Comparison of ENCODE assay signal across 15 mouse cellular contexts in the genomic region with DNA sequence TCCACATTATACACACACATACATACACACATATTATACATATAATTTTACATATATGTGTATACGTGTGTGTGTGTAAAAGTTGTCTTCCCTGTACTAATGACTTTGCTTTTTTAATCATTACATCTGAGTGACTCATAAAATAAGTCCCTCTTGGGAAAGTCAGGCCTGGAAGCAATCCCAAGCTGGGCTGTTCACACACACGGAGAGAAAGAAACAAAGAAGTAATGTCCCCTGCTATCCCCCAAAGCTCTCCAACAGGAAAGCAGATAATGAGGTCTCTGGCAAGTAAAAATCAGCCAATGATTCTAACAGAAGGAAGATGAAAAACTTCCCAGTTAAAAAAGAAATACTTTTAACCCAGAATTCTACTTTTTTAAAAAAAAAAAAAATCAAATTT.
DNase-seq lines count a peak whose midpoint lies in the region; ATAC-seq lines count a peak whose summit lies in the region.
"Had no signal": no experiment of that assay in that cellular context is flagged by ENCODE, and none has a peak within 500 bp of the region (broad histone marks: within the 10 kb centered on the region; RNA-seq: fewer than 3 reads in every experiment).

No protein-coding gene starts in this region.

- peak; percentile 17 for DNase-seq in urinary bladder, postnatal 25 days (ENCODE audit: low spot score)
- DNase-seq in urinary bladder, adult 18-20 months (ENCODE audit: low spot score in 2 of 2) = no peak
- DNase-seq in gastrocnemius, postnatal 10 days = peak; percentile 63
- no peak for DNase-seq in cerebellum, postnatal 10 days
- DNase-seq in kidney, postnatal 10 days = no peak
- DNase-seq: cerebellum, postnatal 25 days; lung, embryonic 14.5 days; right cerebral cortex, postnatal 14 days; thymus, postnatal 4 days had no signal

- no peaks in the 10 kb centered on the region for H3K9me3 ChIP-seq in heart, embryonic 13.5 days
- H3K9me3 ChIP-seq in intestine, embryonic 15.5 days = no peaks in the 10 kb centered on the region
- H3K9me3 ChIP-seq: embryonic facial prominence, embryonic 13.5 days; forebrain, embryonic 15.5 days; limb, embryonic 15.5 days; neural tube, embryonic 15.5 days had no signal

- H3K4me1 ChIP-seq in heart, embryonic 13.5 days = peaks cover 11% of the 10 kb centered on the region
- H3K4me1 ChIP-seq in intestine, embryonic 15.5 days (replicated peaks) = 0 out of 2 replicates have a peak, but pooled peaks cover 3% of the 10 kb centered on the region
- H3K4me1 ChIP-seq: forebrain, embryonic 15.5 days; neural tube, embryonic 15.5 days had no signal

- no peak overlapping the region for H3K9ac ChIP-seq in heart, embryonic 13.5 days
- H3K9ac ChIP-seq in intestine, embryonic 15.5 days = no peak overlapping the region
- H3K9ac ChIP-seq: embryonic facial prominence, embryonic 13.5 days; forebrain, embryonic 15.5 days; limb, embryonic 15.5 days; lung, embryonic 14.5 days; neural tube, embryonic 15.5 days had no signal

- no peaks in the 10 kb centered on the region for H3K36me3 ChIP-seq in heart, embryonic 13.5 days
- H3K36me3 ChIP-seq in intestine, embryonic 15.5 days = no peaks in the 10 kb centered on the region
- H3K36me3 ChIP-seq: embryonic facial prominence, embryonic 13.5 days; forebrain, embryonic 15.5 days; limb, embryonic 15.5 days; neural tube, embryonic 15.5 days had no signal

- no peaks in the 10 kb centered on the region for H3K27me3 ChIP-seq in heart, embryonic 13.5 days (replicated peaks)
- H3K27me3 ChIP-seq in intestine, embryonic 15.5 days (replicated peaks) = no peaks in the 10 kb centered on the region
- H3K27me3 ChIP-seq: embryonic facial prominence, embryonic 13.5 days; forebrain, embryonic 15.5 days; limb, embryonic 15.5 days; neural tube, embryonic 15.5 days had no signal

- no peak for ATAC-seq in heart, embryonic 13.5 days (ENCODE audit: extremely low read depth, insufficient number of reproducible peaks, low FRiP score, low TSS enrichment)
- no peak for ATAC-seq in intestine, embryonic 15.5 days
- ATAC-seq: forebrain, embryonic 15.5 days had no signal

- 48% methylated on average over 2 of the region's 2 CpGs for WGBS in heart, embryonic 13.5 days
- 45% methylated on average over 2 of the region's 2 CpGs for WGBS in intestine, embryonic 15.5 days

- no peak overlapping the region for H3K4me3 ChIP-seq in heart, embryonic 13.5 days
- H3K4me3 ChIP-seq in intestine, embryonic 15.5 days (replicated peaks) = no peak overlapping the region
- H3K4me3 ChIP-seq: embryonic facial prominence, embryonic 13.5 days; forebrain, embryonic 15.5 days; limb, embryonic 15.5 days; neural tube, embryonic 15.5 days had no signal

- H3K27ac ChIP-seq in heart, embryonic 13.5 days (replicated peaks) = peak overlapping the region; percentile 37
- no peak overlapping the region for H3K27ac ChIP-seq in intestine, embryonic 15.5 days
- H3K27ac ChIP-seq: embryonic facial prominence, embryonic 13.5 days; forebrain, embryonic 15.5 days; neural tube, embryonic 15.5 days had no signal

- no peak overlapping the region for H3K4me2 ChIP-seq in heart, embryonic 13.5 days
- H3K4me2 ChIP-seq in intestine, embryonic 15.5 days (replicated peaks) = no peak overlapping the region
- H3K4me2 ChIP-seq: embryonic facial prominence, embryonic 13.5 days; forebrain, embryonic 15.5 days; limb, embryonic 15.5 days; lung, embryonic 14.5 days; neural tube, embryonic 15.5 days had no signal

Comparison
In these comparisons a context has a peak if more than half of its experiments do, and no peak if none do; other contexts are left out.
1. DNase-seq: peak in urinary bladder, postnatal 25 days (single experiment) and gastrocnemius, postnatal 10 days (single experiment); none in urinary bladder, adult 18-20 months (0 of 2), cerebellum, postnatal 10 days (0 of 2) and kidney, postnatal 10 days (single experiment).